Mouse (Mus musculus) lung, postnatal 36 days (tissue): ENCODE measurements around the gene Hdac7.

ENCODE experiments used
- DNase-seq: peaks from one replicate; pipeline ENCODE4 v3.0.0; 2022; ENCODE audit warnings: mixed read lengths

Gene Hdac7

GRCm38 (mm10) chr15:97831242-97831986 is 12.9 kb downstream of the Hdac7 start:
- DNase-seq, result peak; percentile 80

GRCm38 (mm10) chr15:97830788-97831241 is 13.5 kb downstream of the Hdac7 start:
- DNase-seq, result peak; percentile 60

- no peak for DNase-seq
Observed at GRCm38 (mm10) chr15:97830253-97830787, 14.0 kb downstream of the Hdac7 start.

- DNase-seq, result no peak
Observed at GRCm38 (mm10) chr15:97829432-97829831, 14.9 kb downstream of the Hdac7 start.

GRCm38 (mm10) chr15:97828901-97829338 is 15.4 kb downstream of the Hdac7 start:
- peak; percentile 81 for DNase-seq

GRCm38 (mm10) chr15:97828221-97828842 is 16.0 kb downstream of the Hdac7 start:
- no peak for DNase-seq

GRCm38 (mm10) chr15:97827401-97827800 is 16.9 kb downstream of the Hdac7 start:
- no peak for DNase-seq

- DNase-seq, result no peak
Observed at GRCm38 (mm10) chr15:97826588-97827261, 17.6 kb downstream of the Hdac7 start.

GRCm38 (mm10) chr15:97825941-97826587 is 18.2 kb downstream of the Hdac7 start:
- DNase-seq, result no peak

- DNase-seq, result peak; percentile 95
Observed at GRCm38 (mm10) chr15:97825071-97825940, 19.0 kb downstream of the Hdac7 start.

- DNase-seq, result peak; percentile 44
Observed at GRCm38 (mm10) chr15:97824042-97824441, 20.3 kb downstream of the Hdac7 start.

- no peak for DNase-seq
Observed at GRCm38 (mm10) chr15:97823479-97823878, 20.8 kb downstream of the Hdac7 start.

GRCm38 (mm10) chr15:97822545-97823228 is 21.6 kb downstream of the Hdac7 start:
- DNase-seq, result peak; percentile 91

- DNase-seq, result peak; percentile 48
Observed at GRCm38 (mm10) chr15:97821983-97822363, 22.3 kb downstream of the Hdac7 start.

GRCm38 (mm10) chr15:97821321-97821982 is 22.9 kb downstream of the Hdac7 start:
- DNase-seq, result peak; percentile 76

GRCm38 (mm10) chr15:97819937-97820336 is 24.4 kb downstream of the Hdac7 start:
- DNase-seq, result no peak

- no peak for DNase-seq
Observed at GRCm38 (mm10) chr15:97816199-97816994, 27.9 kb downstream of the Hdac7 start.

GRCm38 (mm10) chr15:97815254-97815653 is 29.0 kb downstream of the Hdac7 start:
- no peak for DNase-seq

GRCm38 (mm10) chr15:97814703-97815102 is 29.6 kb downstream of the Hdac7 start:
- no peak for DNase-seq
